Mouse (Mus musculus): ENCODE measurements at regions not wholly inside any gene's neighbourhood (a gene's known extent, or its start where the extent isn't known, plus 50 kb on each side); places are given as distances from the start of the nearest gene placed in this dataset.
"Not testable (repeated sequence)": the region's sequence is repeated elsewhere in the genome, so short reads cannot be mapped to it uniquely, and the experiment has no call there.

DNA sequence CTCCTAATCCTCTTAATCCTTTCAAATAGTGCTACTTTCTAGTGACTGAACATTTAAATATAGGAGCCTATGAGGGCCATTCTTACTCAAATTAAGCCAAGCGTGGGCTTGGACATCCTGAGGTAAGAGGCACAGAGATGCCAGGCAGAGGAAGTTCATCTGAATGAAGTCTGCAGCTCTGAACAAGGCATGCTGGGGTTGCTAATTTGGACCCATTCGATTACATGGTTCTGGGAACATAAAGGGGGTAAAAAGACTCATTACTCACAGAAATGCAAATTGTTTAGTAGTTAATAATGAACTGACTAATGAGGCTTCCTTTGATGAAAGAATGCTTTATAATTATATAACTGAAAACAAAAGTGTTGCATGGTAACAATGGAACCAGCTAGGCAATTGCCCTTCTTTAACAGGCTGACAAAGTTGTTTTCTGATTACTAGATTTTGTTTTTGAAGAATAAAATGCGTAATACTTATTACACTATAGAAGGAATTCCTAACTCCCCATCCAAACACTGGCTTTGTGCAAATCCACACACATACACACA is 127.1 kb upstream of the Prkcq start:
- H3K27ac ChIP-seq (ENCODE audit: insufficient read depth, low read length), result no peak overlapping the region
- no peaks in the 10 kb centered on the region for H3K4me1 ChIP-seq (ENCODE audit: control insufficient read depth, insufficient read depth, low read length)
- no peak for TF ChIP-seq CTCF (IDR thresholded peaks at IDR 0.05; ENCODE audit: extremely low read depth, insufficient read depth, low read length)
- TF ChIP-seq POLR2A (IDR thresholded peaks at IDR 0.05; ENCODE audit: extremely low read depth, insufficient read depth, low read length), result no peak
- H3K4me3 ChIP-seq (ENCODE audit: insufficient read depth, low read length), result no peak overlapping the region

DNA sequence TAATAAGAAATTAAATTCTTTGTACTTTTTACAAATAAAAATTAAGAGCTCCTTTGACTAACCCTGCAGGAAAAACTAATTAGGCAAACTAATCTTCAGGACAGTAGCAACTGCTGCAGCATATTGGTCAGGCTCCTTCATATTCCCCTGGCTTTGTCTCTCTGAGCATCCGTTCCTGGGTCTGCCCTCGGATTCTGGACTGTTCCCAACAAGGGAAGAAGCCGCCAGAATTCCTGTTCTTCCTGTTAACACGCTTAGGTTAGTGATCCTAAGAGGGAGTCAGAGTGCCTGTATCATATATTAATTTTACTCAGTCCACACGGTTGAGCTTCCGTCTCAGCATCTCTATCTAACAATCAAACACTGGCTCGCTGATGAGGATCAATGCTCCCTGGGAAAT is 120.3 kb upstream of the Prkcq start:
- H3K4me1 ChIP-seq (ENCODE audit: control insufficient read depth, insufficient read depth, low read length), result no peaks in the 10 kb centered on the region
- H3K4me3 ChIP-seq (ENCODE audit: insufficient read depth, low read length), result no peak overlapping the region
- TF ChIP-seq POLR2A (IDR thresholded peaks at IDR 0.05; ENCODE audit: extremely low read depth, insufficient read depth, low read length), result no peak
- TF ChIP-seq CTCF (IDR thresholded peaks at IDR 0.05; ENCODE audit: extremely low read depth, insufficient read depth, low read length), result no peak
- H3K27ac ChIP-seq (ENCODE audit: insufficient read depth, low read length), result no peak overlapping the region

DNA sequence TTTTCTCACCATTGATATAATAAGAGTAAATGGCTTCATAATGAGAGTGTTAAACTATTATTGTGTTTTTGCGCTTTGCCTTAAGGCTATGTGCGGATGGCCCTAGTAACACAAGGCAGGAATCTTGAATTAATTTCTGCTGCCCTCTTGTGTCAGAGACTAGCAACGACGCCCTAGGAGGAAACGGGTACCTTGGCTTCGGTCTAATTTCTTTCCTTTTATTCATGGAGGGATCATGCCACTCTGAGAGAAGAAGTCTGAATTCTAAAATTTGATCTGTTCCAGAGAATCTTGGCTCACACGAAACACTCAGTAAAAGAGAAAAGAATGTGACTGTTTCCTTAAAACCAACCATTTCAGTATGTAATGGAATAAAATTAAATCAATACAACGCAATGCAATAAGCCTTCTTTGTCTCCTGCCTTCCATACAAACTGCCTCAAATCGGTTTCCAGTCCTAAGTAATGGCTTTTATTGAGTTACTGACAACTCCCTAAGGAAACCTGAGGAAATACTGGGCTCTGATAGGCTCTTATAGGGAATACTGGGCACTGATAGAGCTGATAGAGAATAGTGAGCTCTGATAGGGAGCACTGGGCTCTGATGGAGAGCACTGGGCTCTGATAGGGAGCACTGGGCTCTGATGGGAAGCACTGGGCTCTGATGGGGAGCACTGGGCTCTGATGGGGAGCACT is 112.0 kb upstream of the Prkcq start:
- no peak overlapping the region for H3K27ac ChIP-seq (ENCODE audit: insufficient read depth, low read length)
- H3K4me3 ChIP-seq (ENCODE audit: insufficient read depth, low read length), result no peak overlapping the region
- TF ChIP-seq POLR2A (IDR thresholded peaks at IDR 0.05; ENCODE audit: extremely low read depth, insufficient read depth, low read length) (no peak), CTCF (IDR thresholded peaks at IDR 0.05; ENCODE audit: extremely low read depth, insufficient read depth, low read length) (peak; percentile 84)
- no peaks in the 10 kb centered on the region for H3K4me1 ChIP-seq (ENCODE audit: control insufficient read depth, insufficient read depth, low read length)

DNA sequence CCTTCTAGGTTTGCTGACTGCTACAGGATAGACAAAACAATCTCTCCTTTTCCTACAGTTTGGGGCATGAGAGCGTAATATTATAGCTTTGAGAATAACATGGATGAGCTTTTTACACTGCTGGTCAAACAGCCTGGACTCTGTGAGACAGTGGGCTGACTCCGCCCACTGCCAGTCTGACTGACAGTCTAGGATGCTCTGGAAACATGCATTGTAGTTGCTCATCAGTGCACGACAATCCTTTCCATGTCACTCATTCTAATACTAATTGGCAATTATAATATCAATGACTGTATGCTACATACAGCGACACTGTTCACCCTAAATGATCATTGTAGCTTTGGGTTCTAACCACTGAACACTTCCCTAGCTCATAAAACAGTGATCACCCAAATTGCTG is 104.5 kb upstream of the Prkcq start:
- TF ChIP-seq POLR2A (IDR thresholded peaks at IDR 0.05; ENCODE audit: extremely low read depth, insufficient read depth, low read length) (no peak), CTCF (IDR thresholded peaks at IDR 0.05; ENCODE audit: extremely low read depth, insufficient read depth, low read length) (no peak)
- no peaks in the 10 kb centered on the region for H3K4me1 ChIP-seq (ENCODE audit: control insufficient read depth, insufficient read depth, low read length)
- H3K4me3 ChIP-seq (ENCODE audit: insufficient read depth, low read length), result no peak overlapping the region
- H3K27ac ChIP-seq (ENCODE audit: insufficient read depth, low read length), result no peak overlapping the region

DNA sequence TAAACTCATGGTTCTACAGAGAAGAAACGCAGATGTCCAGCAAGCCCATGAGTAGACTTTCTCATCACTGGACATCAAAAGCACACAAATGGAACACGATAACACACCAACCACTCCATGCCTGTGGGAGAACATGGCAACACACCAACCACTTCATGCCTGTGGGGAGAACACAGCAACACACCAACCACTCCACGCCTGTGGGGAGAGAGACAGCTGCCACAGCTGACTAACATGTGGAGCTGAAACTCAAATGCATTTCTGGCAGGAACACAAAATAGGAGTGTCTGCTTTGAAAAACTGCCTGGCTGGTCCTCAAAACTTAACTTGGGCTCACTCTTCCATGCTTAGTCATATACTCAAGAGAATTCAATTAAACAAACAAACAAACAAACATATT is 88.4 kb upstream of the Prkcq start:
- H3K4me1 ChIP-seq (ENCODE audit: control insufficient read depth, insufficient read depth, low read length), result no peaks in the 10 kb centered on the region
- no peak overlapping the region for H3K4me3 ChIP-seq (ENCODE audit: insufficient read depth, low read length)
- TF ChIP-seq CTCF (IDR thresholded peaks at IDR 0.05; ENCODE audit: extremely low read depth, insufficient read depth, low read length) (no peak), POLR2A (IDR thresholded peaks at IDR 0.05; ENCODE audit: extremely low read depth, insufficient read depth, low read length) (no peak)
- H3K27ac ChIP-seq (ENCODE audit: insufficient read depth, low read length), result no peak overlapping the region

DNA sequence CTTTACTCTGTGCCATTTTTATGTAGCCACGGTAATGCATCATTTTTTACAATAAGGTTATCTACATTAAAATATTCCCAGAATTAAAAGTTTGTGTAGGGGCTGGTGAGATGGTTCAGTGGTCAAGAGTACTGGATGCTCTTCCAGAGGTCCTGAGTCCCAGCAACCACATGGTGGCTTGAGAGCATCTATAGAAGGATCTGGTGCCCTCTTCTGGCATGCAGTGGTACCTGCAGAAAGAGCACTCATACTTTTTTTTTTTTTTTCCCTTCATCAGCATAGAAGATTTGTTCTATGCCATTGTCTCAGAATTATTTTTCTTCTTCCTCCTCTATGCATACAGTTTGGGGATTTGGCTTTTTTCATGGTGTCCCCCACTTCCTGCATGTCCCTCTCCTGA is 84.9 kb upstream of the Prkcq start:
- no peak overlapping the region for H3K27ac ChIP-seq (ENCODE audit: insufficient read depth, low read length)
- no peak overlapping the region for H3K4me3 ChIP-seq (ENCODE audit: insufficient read depth, low read length)
- no peaks in the 10 kb centered on the region for H3K4me1 ChIP-seq (ENCODE audit: control insufficient read depth, insufficient read depth, low read length)
- TF ChIP-seq POLR2A (IDR thresholded peaks at IDR 0.05; ENCODE audit: extremely low read depth, insufficient read depth, low read length) (no peak), CTCF (IDR thresholded peaks at IDR 0.05; ENCODE audit: extremely low read depth, insufficient read depth, low read length) (peak; percentile 57)

DNA sequence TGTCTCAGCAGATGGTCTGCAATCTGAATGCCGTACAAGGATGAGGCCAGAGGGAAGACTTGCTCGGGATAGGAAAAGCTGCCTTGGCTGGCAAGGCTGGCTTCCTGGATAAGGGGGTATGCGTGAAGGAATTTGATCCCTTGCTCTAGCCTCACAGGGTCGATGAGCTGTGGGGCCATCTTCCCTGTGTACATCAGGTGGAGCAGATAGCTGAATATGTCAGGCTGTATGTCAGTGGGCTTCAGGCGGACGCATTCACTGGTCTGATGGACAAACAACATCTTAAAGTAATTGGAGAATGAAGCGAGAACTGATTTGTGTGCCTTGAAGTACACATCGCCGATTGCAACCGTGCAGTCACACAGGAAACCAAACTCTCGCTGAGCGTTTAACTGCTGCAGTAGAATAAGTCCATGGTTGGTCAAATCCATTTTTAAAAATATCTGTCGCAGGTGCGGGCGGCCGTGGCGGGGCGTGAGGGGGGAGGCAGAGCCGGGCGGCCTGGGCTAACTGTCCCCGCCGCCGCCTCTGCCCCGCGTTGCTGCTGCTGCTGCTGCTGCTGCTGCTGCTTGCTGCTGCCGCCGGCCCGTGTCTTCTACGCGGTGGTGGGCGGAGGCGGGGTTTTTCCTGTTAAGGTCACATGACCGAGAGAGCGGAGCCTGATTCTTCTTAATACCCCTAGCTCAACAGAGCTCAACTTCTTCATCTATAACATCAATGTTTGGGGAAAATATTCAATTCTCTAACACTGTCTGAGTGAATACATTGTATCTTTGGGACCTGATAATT is 71.9 kb upstream of the Prkcq start:
- H3K27ac ChIP-seq (ENCODE audit: insufficient read depth, low read length); H3K4me3 ChIP-seq (ENCODE audit: insufficient read depth, low read length); H3K4me1 ChIP-seq (ENCODE audit: control insufficient read depth, insufficient read depth, low read length): not testable (repeated sequence)

DNA sequence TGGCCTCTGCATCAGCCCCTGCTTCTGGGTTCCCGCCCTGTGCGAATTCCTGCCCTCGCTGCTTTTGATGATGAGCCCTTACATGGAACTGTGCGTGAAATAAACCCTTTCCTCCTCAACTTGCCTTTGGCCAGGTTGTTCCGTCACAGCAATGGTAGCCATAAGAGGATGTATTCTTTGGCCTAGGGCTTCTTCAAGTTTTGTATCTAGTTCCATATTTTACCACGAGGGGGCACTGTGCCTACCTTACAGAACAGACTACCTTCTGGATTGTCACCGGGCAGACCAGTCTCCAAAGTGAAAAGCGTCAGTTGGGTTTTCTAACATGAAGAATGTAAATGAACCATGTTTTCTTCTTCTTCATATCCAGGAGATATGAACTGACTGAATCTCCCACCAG is 58.7 kb upstream of the Prkcq start:
- no peak overlapping the region for H3K4me3 ChIP-seq (ENCODE audit: insufficient read depth, low read length)
- H3K4me1 ChIP-seq (ENCODE audit: control insufficient read depth, insufficient read depth, low read length), result no peaks in the 10 kb centered on the region
- TF ChIP-seq CTCF (IDR thresholded peaks at IDR 0.05; ENCODE audit: extremely low read depth, insufficient read depth, low read length) (peak; percentile 56), POLR2A (IDR thresholded peaks at IDR 0.05; ENCODE audit: extremely low read depth, insufficient read depth, low read length) (no peak)
- H3K27ac ChIP-seq (ENCODE audit: insufficient read depth, low read length), result no peak overlapping the region

DNA sequence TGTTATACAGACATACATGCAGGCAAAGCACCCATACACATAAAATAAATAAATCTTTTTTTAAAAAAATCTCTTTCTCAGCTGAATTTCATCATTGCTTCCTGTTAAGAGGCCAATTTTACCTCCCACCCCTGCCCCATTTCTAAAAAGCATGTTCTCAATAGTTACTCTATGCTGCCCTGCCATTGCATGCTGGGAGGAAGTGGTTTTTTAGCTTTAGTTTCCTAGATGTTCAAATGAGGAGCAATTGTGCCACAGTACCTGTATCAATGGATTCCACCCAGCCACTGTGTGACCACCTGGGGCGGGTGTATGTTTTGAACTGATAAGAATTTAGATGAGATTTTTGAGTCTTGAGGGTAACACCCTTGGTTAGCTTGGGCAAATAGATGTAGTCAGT is 53.3 kb upstream of the Prkcq start:
- no peak for TF ChIP-seq CTCF (IDR thresholded peaks at IDR 0.05; ENCODE audit: extremely low read depth, insufficient read depth, low read length)
- TF ChIP-seq POLR2A (IDR thresholded peaks at IDR 0.05; ENCODE audit: extremely low read depth, insufficient read depth, low read length), result no peak
- no peak overlapping the region for H3K27ac ChIP-seq (ENCODE audit: insufficient read depth, low read length)
- H3K4me1 ChIP-seq (ENCODE audit: control insufficient read depth, insufficient read depth, low read length), result no peaks in the 10 kb centered on the region
- H3K4me3 ChIP-seq (ENCODE audit: insufficient read depth, low read length), result no peak overlapping the region

DNA sequence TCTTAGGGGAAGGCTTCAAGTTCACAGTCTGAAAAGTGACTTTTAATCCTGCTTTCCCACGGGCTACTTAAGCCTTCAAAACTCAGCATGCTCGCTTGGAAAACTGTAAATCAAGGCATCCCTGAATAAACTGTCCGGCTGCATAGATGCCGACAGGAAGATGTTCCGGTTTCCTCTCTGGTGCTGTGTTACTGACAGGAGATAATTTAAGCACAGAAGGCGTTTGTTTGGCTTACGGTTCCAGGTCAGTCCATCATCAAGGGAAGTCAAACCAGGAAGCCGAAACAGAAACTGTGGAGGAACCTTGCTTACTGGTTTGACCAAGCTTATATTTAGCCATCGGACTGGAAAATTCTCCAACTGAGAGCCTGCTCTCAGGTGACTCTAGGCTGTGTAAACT is 52.6 kb upstream of the Prkcq start:
- Histone ChIP-seq H3K4me3 (ENCODE audit: insufficient read depth, low read length) (no peak overlapping the region), H3K4me1 (ENCODE audit: control insufficient read depth, insufficient read depth, low read length) (no peaks in the 10 kb centered on the region), H3K27ac (ENCODE audit: insufficient read depth, low read length) (no peak overlapping the region)
- no peak for TF ChIP-seq POLR2A (IDR thresholded peaks at IDR 0.05; ENCODE audit: extremely low read depth, insufficient read depth, low read length)
- no peak for TF ChIP-seq CTCF (IDR thresholded peaks at IDR 0.05; ENCODE audit: extremely low read depth, insufficient read depth, low read length)

Data from cortical plate, adult 2 months (tissue).